Mouse (Mus musculus): ENCODE measurements around the gene Cyp11a1. TPM values are rescaled to one million over a fixed set of nuclear protein-coding genes. Genes with fewer than 3 reads are reported as not detected.

The Cyp11a1 gene
- polyA plus RNA-seq, 1 experiment from 2014 or later: 2.9 TPM

GRCm38 (mm10) chr9:58029635-58030034, 23.4 kb downstream of the Cyp11a1 start:
- Histone ChIP-seq H3K27ac (ENCODE audit: low read length) (no peak overlapping the region), H3K36me3 (ENCODE audit: control insufficient read depth, insufficient read depth) (no peaks in the 10 kb centered on the region), H3K4me2 (ENCODE audit: low read depth, low read length) (no peak overlapping the region), H3K9ac (ENCODE audit: low read depth, low read length) (no peak overlapping the region), H3K9me3 (replicated peaks; ENCODE audit: control insufficient read depth, low read length) (no peaks in the 10 kb centered on the region), H3K27me3 (ENCODE audit: control insufficient read depth, insufficient read depth, low read depth, low read length) (no peaks in the 10 kb centered on the region), H3K4me3 (ENCODE audit: low read depth, low read length) (no peak overlapping the region), H3K4me1 (ENCODE audit: control insufficient read depth, low read depth, low read length) (no peaks in the 10 kb centered on the region)
- WGBS (ENCODE audit: insufficient replicate concordance): 52% methylated on average over 6 of the region's 6 CpGs
- ATAC-seq (ENCODE audit: low read depth): no peak

- no peak overlapping the region for H3K27ac ChIP-seq (ENCODE audit: low read length)
- no peaks in the 10 kb centered on the region for H3K4me1 ChIP-seq (ENCODE audit: control insufficient read depth, low read depth, low read length)
- H3K9ac ChIP-seq (ENCODE audit: low read depth, low read length): no peak overlapping the region
- no peaks in the 10 kb centered on the region for H3K9me3 ChIP-seq (replicated peaks; ENCODE audit: control insufficient read depth, low read length)
- H3K27me3 ChIP-seq (ENCODE audit: control insufficient read depth, insufficient read depth, low read depth, low read length): no peaks in the 10 kb centered on the region
- WGBS (ENCODE audit: insufficient replicate concordance): 44% methylated on average over 5 of the region's 5 CpGs
- no peak for ATAC-seq (ENCODE audit: low read depth)
- no peak overlapping the region for H3K4me3 ChIP-seq (ENCODE audit: low read depth, low read length)
- no peaks in the 10 kb centered on the region for H3K36me3 ChIP-seq (ENCODE audit: control insufficient read depth, insufficient read depth)
- H3K4me2 ChIP-seq (ENCODE audit: low read depth, low read length): no peak overlapping the region
These were observed 25.7 kb downstream of the Cyp11a1 start for GRCm38 (mm10) chr9:58031895-58032294.

DNA sequence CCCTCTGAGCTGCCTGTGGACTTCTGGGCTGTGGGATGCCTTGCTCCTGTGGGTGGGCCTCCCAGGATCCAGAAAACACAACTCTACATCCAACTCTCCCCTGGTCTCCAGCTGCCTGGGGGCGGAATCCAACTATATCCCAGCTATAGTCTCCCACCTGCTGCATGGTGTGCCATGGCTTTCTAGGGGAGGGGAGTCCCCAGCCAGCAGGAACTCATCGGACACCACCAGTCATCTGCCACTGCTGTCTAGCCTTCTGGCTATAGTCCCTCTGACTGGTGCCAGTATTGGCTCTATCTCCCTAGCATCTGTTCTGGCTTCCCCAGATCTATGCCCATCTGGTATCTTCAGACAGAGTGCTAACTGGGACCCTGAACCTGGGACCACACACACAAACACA, 29.3 kb downstream of the Cyp11a1 start:
- H3K4me2 ChIP-seq (ENCODE audit: low read depth, low read length): no peak overlapping the region
- H3K36me3 ChIP-seq (ENCODE audit: control insufficient read depth, insufficient read depth): no peaks in the 10 kb centered on the region
- no peaks in the 10 kb centered on the region for H3K4me1 ChIP-seq (ENCODE audit: control insufficient read depth, low read depth, low read length)
- no peaks in the 10 kb centered on the region for H3K9me3 ChIP-seq (replicated peaks; ENCODE audit: control insufficient read depth, low read length)
- H3K27me3 ChIP-seq (ENCODE audit: control insufficient read depth, insufficient read depth, low read depth, low read length): no peaks in the 10 kb centered on the region
- ATAC-seq (ENCODE audit: low read depth): no peak
- no peak overlapping the region for H3K4me3 ChIP-seq (ENCODE audit: low read depth, low read length)
- 52% methylated on average over 2 of the region's 2 CpGs for WGBS (ENCODE audit: insufficient replicate concordance)
- no peak overlapping the region for H3K9ac ChIP-seq (ENCODE audit: low read depth, low read length)
- H3K27ac ChIP-seq (ENCODE audit: low read length): no peak overlapping the region

DNA sequence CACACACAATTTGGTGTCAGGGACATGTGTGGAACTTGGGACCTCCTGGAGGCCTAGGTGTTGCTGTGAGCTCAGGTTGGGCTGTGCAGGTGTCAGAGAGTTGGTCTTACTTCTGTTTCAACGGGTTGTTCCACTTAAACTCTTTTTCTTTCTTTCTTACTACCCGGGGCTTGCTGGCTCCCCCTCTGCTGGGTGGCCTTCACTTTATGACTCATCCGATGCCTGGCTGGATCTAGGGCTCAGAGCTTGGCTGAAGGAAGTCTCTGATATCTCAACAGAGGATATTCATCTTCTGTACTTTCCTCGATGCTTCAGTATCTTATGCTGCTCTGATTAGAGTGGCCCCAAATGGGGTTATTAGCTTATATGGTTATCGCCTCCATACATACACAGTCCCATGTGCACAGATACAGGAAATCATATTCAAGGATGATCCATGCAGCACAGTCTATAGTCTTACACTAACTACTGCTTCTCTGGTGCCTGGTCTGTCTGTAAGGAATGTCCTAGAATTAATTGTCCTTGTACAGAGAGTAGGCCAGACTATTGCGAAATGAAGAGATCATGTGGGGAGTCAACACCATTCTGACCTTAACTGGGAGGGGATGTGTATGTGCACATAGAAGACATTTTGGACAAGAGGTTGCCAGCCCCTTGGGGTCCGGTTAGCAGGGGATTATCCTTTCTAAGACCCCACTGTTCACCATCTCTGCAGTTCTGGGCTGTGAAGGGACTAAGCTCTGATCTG, 29.9 kb downstream of the Cyp11a1 start:
- Histone ChIP-seq H3K36me3 (ENCODE audit: control insufficient read depth, insufficient read depth) (no peaks in the 10 kb centered on the region), H3K4me3 (ENCODE audit: low read depth, low read length) (no peak overlapping the region), H3K4me1 (ENCODE audit: control insufficient read depth, low read depth, low read length) (no peaks in the 10 kb centered on the region), H3K9me3 (replicated peaks; ENCODE audit: control insufficient read depth, low read length) (no peaks in the 10 kb centered on the region), H3K9ac (ENCODE audit: low read depth, low read length) (no peak overlapping the region), H3K4me2 (ENCODE audit: low read depth, low read length) (no peak overlapping the region), H3K27me3 (ENCODE audit: control insufficient read depth, insufficient read depth, low read depth, low read length) (no peaks in the 10 kb centered on the region), H3K27ac (ENCODE audit: low read length) (no peak overlapping the region)
- no peak for ATAC-seq (ENCODE audit: low read depth)
- 41% methylated on average over 7 of the region's 7 CpGs for WGBS (ENCODE audit: insufficient replicate concordance)

DNA sequence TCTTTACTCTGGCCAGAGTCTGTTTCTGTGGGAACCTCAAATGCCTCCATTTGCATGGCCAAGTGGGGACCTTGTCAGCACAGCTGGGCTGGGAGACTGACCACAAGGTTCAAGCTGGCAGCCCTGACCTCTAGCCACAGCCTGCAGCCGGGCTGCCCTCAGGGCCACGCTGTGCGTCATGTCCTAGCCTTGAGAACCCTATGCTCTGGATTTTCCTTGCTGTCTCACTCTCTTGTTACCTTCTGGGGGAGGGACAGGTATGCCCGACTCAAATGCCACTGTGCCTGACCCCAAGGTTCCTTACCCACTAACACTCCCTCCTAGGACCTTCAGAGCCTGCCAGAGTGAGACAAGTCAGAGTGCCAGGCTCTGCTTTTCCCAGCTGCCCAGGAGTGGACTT, 30.8 kb downstream of the Cyp11a1 start:
- Histone ChIP-seq H3K9me3 (replicated peaks; ENCODE audit: control insufficient read depth, low read length) (no peaks in the 10 kb centered on the region), H3K27me3 (ENCODE audit: control insufficient read depth, insufficient read depth, low read depth, low read length) (no peaks in the 10 kb centered on the region), H3K36me3 (ENCODE audit: control insufficient read depth, insufficient read depth) (no peaks in the 10 kb centered on the region), H3K27ac (ENCODE audit: low read length) (no peak overlapping the region), H3K4me3 (ENCODE audit: low read depth, low read length) (no peak overlapping the region), H3K4me2 (ENCODE audit: low read depth, low read length) (no peak overlapping the region), H3K4me1 (ENCODE audit: control insufficient read depth, low read depth, low read length) (no peaks in the 10 kb centered on the region), H3K9ac (ENCODE audit: low read depth, low read length) (no peak overlapping the region)
- 67% methylated on average over 4 of the region's 4 CpGs for WGBS (ENCODE audit: insufficient replicate concordance)
- ATAC-seq (ENCODE audit: low read depth): no peak

DNA sequence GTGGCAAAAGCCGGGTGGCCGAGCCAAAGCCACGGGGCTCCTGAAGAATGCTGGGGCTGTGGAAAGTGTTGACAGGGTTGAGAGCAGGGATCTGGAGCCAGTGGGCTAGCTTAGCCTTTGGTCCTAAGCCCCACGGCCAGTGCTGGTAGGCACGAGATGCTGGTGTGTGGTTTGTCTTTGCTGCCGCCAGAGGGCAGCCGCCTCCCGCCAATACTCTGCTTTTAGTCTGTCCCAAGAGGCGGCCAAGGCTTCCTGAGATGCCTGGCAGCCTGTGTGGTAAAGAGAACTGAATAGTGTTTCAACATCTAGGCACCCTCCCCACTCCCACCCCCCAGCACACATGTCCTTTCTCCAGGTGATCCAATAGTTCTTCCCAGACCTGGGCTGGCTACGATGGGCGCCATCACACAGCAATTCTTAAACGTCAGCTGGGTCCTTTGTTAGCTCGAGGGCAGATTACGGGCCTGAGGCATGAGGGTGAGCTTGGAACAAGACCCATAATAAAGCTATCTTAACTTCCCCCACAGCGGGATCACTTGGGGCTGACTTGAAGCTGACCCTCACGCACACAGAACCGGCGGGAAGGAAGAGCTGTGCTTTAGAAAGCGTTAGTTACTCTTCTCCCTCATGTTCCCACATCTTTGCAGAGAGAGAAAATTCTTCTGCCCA, 32.4 kb downstream of the Cyp11a1 start:
- Histone ChIP-seq H3K4me2 (ENCODE audit: low read depth, low read length) (no peak overlapping the region), H3K4me1 (ENCODE audit: control insufficient read depth, low read depth, low read length) (no peaks in the 10 kb centered on the region), H3K36me3 (ENCODE audit: control insufficient read depth, insufficient read depth) (no peaks in the 10 kb centered on the region), H3K9me3 (replicated peaks; ENCODE audit: control insufficient read depth, low read length) (no peaks in the 10 kb centered on the region), H3K9ac (ENCODE audit: low read depth, low read length) (no peak overlapping the region), H3K27ac (ENCODE audit: low read length) (no peak overlapping the region), H3K4me3 (ENCODE audit: low read depth, low read length) (no peak overlapping the region), H3K27me3 (ENCODE audit: control insufficient read depth, insufficient read depth, low read depth, low read length) (no peaks in the 10 kb centered on the region)
- 33% methylated on average over 19 of the region's 19 CpGs for WGBS (ENCODE audit: insufficient replicate concordance)
- ATAC-seq (ENCODE audit: low read depth): no peak

DNA sequence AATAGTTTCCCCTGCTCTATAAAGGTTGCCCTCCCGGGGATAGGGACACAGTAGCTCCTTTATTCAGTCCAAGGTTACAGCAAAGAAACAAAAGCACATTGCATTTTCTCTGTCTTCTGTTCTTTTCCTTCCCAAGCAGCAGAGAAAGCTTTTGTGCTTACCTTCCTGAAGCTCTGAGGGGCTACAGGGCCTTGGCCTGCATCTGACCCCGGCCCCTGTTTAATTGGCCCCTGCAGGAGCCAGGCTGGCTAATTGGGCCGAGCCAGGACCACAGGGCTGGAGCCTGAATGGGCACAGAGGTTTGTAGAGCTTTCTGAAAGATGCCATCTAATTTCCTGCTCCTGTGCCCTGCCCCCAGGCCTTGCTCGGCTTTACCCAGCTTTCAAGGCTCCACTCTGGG, 34.8 kb downstream of the Cyp11a1 start:
- Histone ChIP-seq H3K9me3 (replicated peaks; ENCODE audit: control insufficient read depth, low read length) (no peaks in the 10 kb centered on the region), H3K4me3 (ENCODE audit: low read depth, low read length) (no peak overlapping the region), H3K36me3 (ENCODE audit: control insufficient read depth, insufficient read depth) (no peaks in the 10 kb centered on the region), H3K27me3 (ENCODE audit: control insufficient read depth, insufficient read depth, low read depth, low read length) (no peaks in the 10 kb centered on the region), H3K9ac (ENCODE audit: low read depth, low read length) (no peak overlapping the region), H3K27ac (ENCODE audit: low read length) (no peak overlapping the region), H3K4me1 (ENCODE audit: control insufficient read depth, low read depth, low read length) (no peaks in the 10 kb centered on the region), H3K4me2 (ENCODE audit: low read depth, low read length) (no peak overlapping the region)
- ATAC-seq (ENCODE audit: low read depth): no peak
- 40% methylated on average over 4 of the region's 4 CpGs for WGBS (ENCODE audit: insufficient replicate concordance)

DNA sequence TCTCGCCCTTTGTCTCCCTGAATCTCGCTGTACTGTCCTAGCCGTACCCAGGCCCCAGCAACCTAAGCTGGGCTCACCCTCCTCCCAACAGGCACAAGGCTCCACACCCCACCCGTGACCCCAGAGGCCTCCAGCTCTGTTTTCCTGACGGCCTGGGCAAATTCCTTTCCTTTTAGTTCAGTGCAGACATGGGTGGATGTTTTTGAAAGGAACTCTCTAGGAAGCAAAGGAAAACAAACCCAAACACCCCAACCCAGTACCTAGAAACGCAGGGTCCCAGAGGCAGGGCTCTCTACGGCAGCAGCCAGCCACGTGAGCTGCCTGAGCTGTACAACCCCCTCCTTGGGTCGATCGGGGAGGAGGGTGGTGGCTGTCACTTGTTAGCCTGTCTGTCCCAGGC, 36.2 kb downstream of the Cyp11a1 start:
- H3K9me3 ChIP-seq (replicated peaks; ENCODE audit: control insufficient read depth, low read length): no peaks in the 10 kb centered on the region
- H3K9ac ChIP-seq (ENCODE audit: low read depth, low read length): no peak overlapping the region
- H3K4me3 ChIP-seq (ENCODE audit: low read depth, low read length): no peak overlapping the region
- H3K4me1 ChIP-seq (ENCODE audit: control insufficient read depth, low read depth, low read length): no peaks in the 10 kb centered on the region
- no peak for ATAC-seq (ENCODE audit: low read depth)
- H3K4me2 ChIP-seq (ENCODE audit: low read depth, low read length): no peak overlapping the region
- WGBS (ENCODE audit: insufficient replicate concordance): 34% methylated on average over 10 of the region's 10 CpGs
- no peaks in the 10 kb centered on the region for H3K36me3 ChIP-seq (ENCODE audit: control insufficient read depth, insufficient read depth)
- no peak overlapping the region for H3K27ac ChIP-seq (ENCODE audit: low read length)
- H3K27me3 ChIP-seq (ENCODE audit: control insufficient read depth, insufficient read depth, low read depth, low read length): no peaks in the 10 kb centered on the region; the same call in 1 of the 2 replicates

- Histone ChIP-seq H3K9me3 (replicated peaks; ENCODE audit: control insufficient read depth, low read length) (no peaks in the 10 kb centered on the region), H3K36me3 (ENCODE audit: control insufficient read depth, insufficient read depth) (no peaks in the 10 kb centered on the region), H3K4me3 (ENCODE audit: low read depth, low read length) (no peak overlapping the region), H3K27me3 (ENCODE audit: control insufficient read depth, insufficient read depth, low read depth, low read length) (no peaks in the 10 kb centered on the region; the same call in 1 of the 2 replicates), H3K4me1 (ENCODE audit: control insufficient read depth, low read depth, low read length) (no peaks in the 10 kb centered on the region), H3K27ac (ENCODE audit: low read length) (no peak overlapping the region), H3K9ac (ENCODE audit: low read depth, low read length) (no peak overlapping the region), H3K4me2 (ENCODE audit: low read depth, low read length) (no peak overlapping the region)
- ATAC-seq (ENCODE audit: low read depth): no peak
- WGBS (ENCODE audit: insufficient replicate concordance): 71% methylated on average over 10 of the region's 10 CpGs
These were observed 37.3 kb downstream of the Cyp11a1 start for GRCm38 (mm10) chr9:58043496-58044017.

Measured in liver, embryonic 16.5 days (tissue).